Mouse (Mus musculus) kidney, postnatal 36 days (tissue): ENCODE results near the gene Adh5.
"Not testable (repeated sequence)": the region's sequence is repeated elsewhere in the genome, so short reads cannot be mapped to it uniquely, and the experiment has no call there.

Experiments
- DNase-seq, 2 experiments: peaks; one replicate each; pipeline ENCODE4 v3.0.0; 2021 to 2022; ENCODE audit warnings: mixed read lengths in 2 of 2

Adh5 gene

GRCm38 (mm10) chr3:138461832-138462231 is 18.9 kb downstream of the Adh5 start:
- no peak for DNase-seq

- DNase-seq, result peak; percentile 51 to 66
These were observed 20.2 kb downstream of the Adh5 start for GRCm38 (mm10) chr3:138463137-138463536.

GRCm38 (mm10) chr3:138463807-138464206 is 20.9 kb downstream of the Adh5 start:
- no peak for DNase-seq

GRCm38 (mm10) chr3:138464573-138465147 is 21.8 kb downstream of the Adh5 start:
- no peak for DNase-seq

GRCm38 (mm10) chr3:138466656-138467055 is 23.8 kb downstream of the Adh5 start:
- not testable (repeated sequence) for DNase-seq

GRCm38 (mm10) chr3:138471066-138471465 is 28.2 kb downstream of the Adh5 start:
- no peak for DNase-seq

GRCm38 (mm10) chr3:138479489-138479888 is 36.6 kb downstream of the Adh5 start:
- DNase-seq, result no peak

GRCm38 (mm10) chr3:138481526-138482284 is 38.8 kb downstream of the Adh5 start:
- no peak for DNase-seq

- no peak for DNase-seq
These were observed 40.3 kb downstream of the Adh5 start for GRCm38 (mm10) chr3:138483240-138483639.

GRCm38 (mm10) chr3:138488584-138489326 is 45.9 kb downstream of the Adh5 start:
- DNase-seq, result no peak

- DNase-seq, result peak; percentile 93 to 98
These were observed 46.6 kb downstream of the Adh5 start, which contains the start of gene Metap1 for GRCm38 (mm10) chr3:138489327-138490033. Gene Metap1 (minus strand): TSS chr3:138489515.

- no peak for DNase-seq
These were observed 47.1 kb downstream of the Adh5 start for GRCm38 (mm10) chr3:138490034-138490337.

GRCm38 (mm10) chr3:138493668-138494067 is 50.8 kb downstream of the Adh5 start:
- no peak for DNase-seq

GRCm38 (mm10) chr3:138494565-138494964 is 51.7 kb downstream of the Adh5 start:
- no peak for DNase-seq

GRCm38 (mm10) chr3:138495166-138496145 is 52.6 kb downstream of the Adh5 start:
- DNase-seq, result no peak

GRCm38 (mm10) chr3:138498731-138499130 is 55.8 kb downstream of the Adh5 start:
- no peak for DNase-seq

GRCm38 (mm10) chr3:138499854-138500740 is 57.2 kb downstream of the Adh5 start:
- no peak for DNase-seq

- DNase-seq, result no peak
These were observed 60.9 kb downstream of the Adh5 start for GRCm38 (mm10) chr3:138503754-138504153.
